Mouse (Mus musculus) heart, embryonic 11.5 days (tissue): ENCODE measurements at regions not wholly inside any gene's neighbourhood (a gene's known extent, or its start where the extent isn't known, plus 50 kb on each side); places are given as distances from the start of the nearest gene placed in this dataset.

Experiments used
- ATAC-seq: fragments of 200-750 bp; cut with Nextera tagmentation; replicated peaks from 2 replicates; pipeline ENCODE4 v1.8.0; 2017; ENCODE audit warnings: moderate library complexity; ENCODE audit not compliant: insufficient number of reproducible peaks, low FRiP score, low TSS enrichment
- H3K27ac ChIP-seq: fragments of 300-500 bp; sonication (generic); 2 replicates; pipeline ENCODE4 v1.5.1; 2014; ENCODE audit warnings: mild to moderate bottlenecking, low read depth, low read length
- H3K27me3 ChIP-seq: fragments of 300-500 bp; sonication (generic); 2 replicates; pipeline ENCODE4 v1.6.1; 2014; ENCODE audit warnings: mild to moderate bottlenecking, low read length, mixed read lengths; ENCODE audit not compliant: control insufficient read depth, insufficient read depth
- H3K36me3 ChIP-seq: fragments of 300-500 bp; sonication (generic); 2 replicates; pipeline ENCODE4 v1.6.1; 2014; ENCODE audit warnings: mild to moderate bottlenecking, low read length, moderate library complexity, mixed read lengths; ENCODE audit not compliant: control insufficient read depth, insufficient read depth
- H3K4me1 ChIP-seq: fragments of 300-500 bp; sonication (generic); 2 replicates; pipeline ENCODE4 v1.6.1; 2014; ENCODE audit warnings: low read length; ENCODE audit not compliant: control insufficient read depth, insufficient read depth
- H3K4me2 ChIP-seq: fragments of 300-500 bp; sonication (generic); 2 replicates; pipeline ENCODE4 v1.6.1; 2014; ENCODE audit warnings: mild to moderate bottlenecking, moderate library complexity
- H3K4me3 ChIP-seq: fragments of 300-500 bp; sonication (generic); 2 replicates; pipeline ENCODE4 v1.5.1; 2014; ENCODE audit warnings: low read depth, low read length
- H3K9ac ChIP-seq: fragments of 300-500 bp; sonication (generic); 2 replicates; pipeline ENCODE4 v1.6.1; 2014; ENCODE audit warnings: mild to moderate bottlenecking, low read depth, low read length, moderate library complexity
- H3K9me3 ChIP-seq: fragments of 300-500 bp; sonication (generic); replicated peaks from 2 replicates; pipeline ENCODE4 v1.6.1; 2016; ENCODE audit warnings: low read length; ENCODE audit not compliant: control insufficient read depth
- whole genome bisulfite sequencing: fragments of 180-500 bp; shearing (Covaris S2); extraction: QIAGEN DNeasy Blood & Tissue Kit; methylation state at CpG from one replicate; pipeline ENCODE4 v1.1.7; 2014; ENCODE audit not compliant: insufficient replicate concordance; 5-methylcytosine and 5-hydroxymethylcytosine counted together

- no peaks in the 10 kb centered on the region for H3K4me1 ChIP-seq
- H3K4me2 ChIP-seq = no peak overlapping the region
- no peak overlapping the region for H3K27ac ChIP-seq
- H3K4me3 ChIP-seq = no peak overlapping the region
- H3K36me3 ChIP-seq = no peaks in the 10 kb centered on the region
- no peaks in the 10 kb centered on the region for H3K27me3 ChIP-seq
- no peak overlapping the region for H3K9ac ChIP-seq
- 77% methylated on average over 1 of the region's 1 CpGs for WGBS
- ATAC-seq = no peak
- no peaks in the 10 kb centered on the region for H3K9me3 ChIP-seq
Measured at GRCm38 (mm10) chr3:100751211-100751610, 65.9 kb upstream of the Man1a2 start.

- no peak for ATAC-seq
- Histone ChIP-seq H3K27ac (no peak overlapping the region), H3K27me3 (no peaks in the 10 kb centered on the region), H3K36me3 (no peaks in the 10 kb centered on the region), H3K4me2 (no peak overlapping the region), H3K4me1 (no peaks in the 10 kb centered on the region), H3K9me3 (no peaks in the 10 kb centered on the region), H3K9ac (no peak overlapping the region), H3K4me3 (no peak overlapping the region)
- 80% methylated on average over 6 of the region's 6 CpGs for WGBS
Measured at GRCm38 (mm10) chr3:100748727-100749126, 63.4 kb upstream of the Man1a2 start.

GRCm38 (mm10) chr3:100748309-100748691 is 63.0 kb upstream of the Man1a2 start:
- no peak overlapping the region for H3K27ac ChIP-seq
- WGBS = 67% methylated on average over 2 of the region's 2 CpGs
- H3K4me3 ChIP-seq = no peak overlapping the region
- H3K27me3 ChIP-seq = no peaks in the 10 kb centered on the region
- no peak overlapping the region for H3K9ac ChIP-seq
- no peaks in the 10 kb centered on the region for H3K4me1 ChIP-seq
- no peaks in the 10 kb centered on the region for H3K36me3 ChIP-seq
- no peak for ATAC-seq
- H3K9me3 ChIP-seq = no peaks in the 10 kb centered on the region
- peak overlapping the region; percentile 6; the same call in 1 of the 2 replicates for H3K4me2 ChIP-seq

- H3K4me2 ChIP-seq = peak overlapping the region; percentile 6
- H3K27me3 ChIP-seq = no peaks in the 10 kb centered on the region
- WGBS = 43% methylated on average over 15 of the region's 15 CpGs
- peak overlapping the region; percentile 1; the same call in 1 of the 2 replicates for H3K27ac ChIP-seq
- no peak overlapping the region for H3K9ac ChIP-seq
- no peaks in the 10 kb centered on the region for H3K9me3 ChIP-seq
- H3K36me3 ChIP-seq = no peaks in the 10 kb centered on the region
- no peaks in the 10 kb centered on the region for H3K4me1 ChIP-seq
- peak; percentile 71 for ATAC-seq
- H3K4me3 ChIP-seq = no peak overlapping the region
Measured at GRCm38 (mm10) chr3:100747421-100748308, 62.4 kb upstream of the Man1a2 start.

GRCm38 (mm10) chr3:100737660-100738059 is 52.4 kb upstream of the Man1a2 start:
- Histone ChIP-seq H3K4me2 (no peak overlapping the region), H3K9me3 (no peaks in the 10 kb centered on the region), H3K27me3 (0 out of 2 replicates have a peak, but pooled peaks cover 3% of the 10 kb centered on the region), H3K4me1 (no peaks in the 10 kb centered on the region), H3K27ac (no peak overlapping the region), H3K36me3 (no peaks in the 10 kb centered on the region), H3K9ac (no peak overlapping the region), H3K4me3 (no peak overlapping the region)
- WGBS = 87% methylated on average over 7 of the region's 7 CpGs
- no peak for ATAC-seq

- Histone ChIP-seq H3K9ac (no peak overlapping the region), H3K4me1 (no peaks in the 10 kb centered on the region), H3K36me3 (no peaks in the 10 kb centered on the region), H3K27me3 (0 out of 2 replicates have a peak, but pooled peaks cover 3% of the 10 kb centered on the region), H3K9me3 (no peaks in the 10 kb centered on the region), H3K27ac (no peak overlapping the region), H3K4me3 (no peak overlapping the region), H3K4me2 (no peak overlapping the region)
- no peak for ATAC-seq
- WGBS = 64% methylated on average over 3 of the region's 3 CpGs
Measured at GRCm38 (mm10) chr3:100736539-100736938, 51.2 kb upstream of the Man1a2 start.
